Mouse (Mus musculus): ENCODE results near the gene Galc. TPM values are rescaled to one million over a fixed set of nuclear protein-coding genes. Genes with fewer than 3 reads are reported as not detected.

The Galc gene
- total and polyA plus RNA-seq, 3 experiments, result 5.0 to 8.3 (median 7.3) TPM

GRCm38 (mm10) chr12:98216432-98216831 is 42.8 kb downstream of the Galc start:
- H3K27ac ChIP-seq, result no peak overlapping the region
- no peaks in the 10 kb centered on the region for H3K79me2 ChIP-seq (replicated peaks; ENCODE audit: control insufficient read depth, insufficient read depth, low read length)
- no peak for DNase-seq
- 72% methylated on average over 11 of the region's 11 CpGs for WGBS
- H3K4me1 ChIP-seq (ENCODE audit: control insufficient read depth, insufficient read depth, low read length), result peaks cover 3% of the 10 kb centered on the region
- no peak overlapping the region for H3K9ac ChIP-seq (ENCODE audit: low read depth, low read length)
- TF ChIP-seq POLR2A (IDR thresholded peaks at IDR 0.05; ENCODE audit: insufficient read depth, low read depth, low read length), result no peak
- TF ChIP-seq EP300 (IDR thresholded peaks at IDR 0.05; ENCODE audit: insufficient read depth, low read depth, low read length), result no peak
- no peak for TF ChIP-seq CTCF (IDR thresholded peaks at IDR 0.05)
- H3K36me3 ChIP-seq (ENCODE audit: control insufficient read depth, insufficient read depth, low read length), result no peaks in the 10 kb centered on the region
- no peak overlapping the region for H3K4me3 ChIP-seq
- H3K27me3 ChIP-seq (ENCODE audit: control insufficient read depth, insufficient read depth, low read length), result no peaks in the 10 kb centered on the region
- intact Hi-C loops (cut with DNase I), result no loop called here

DNA sequence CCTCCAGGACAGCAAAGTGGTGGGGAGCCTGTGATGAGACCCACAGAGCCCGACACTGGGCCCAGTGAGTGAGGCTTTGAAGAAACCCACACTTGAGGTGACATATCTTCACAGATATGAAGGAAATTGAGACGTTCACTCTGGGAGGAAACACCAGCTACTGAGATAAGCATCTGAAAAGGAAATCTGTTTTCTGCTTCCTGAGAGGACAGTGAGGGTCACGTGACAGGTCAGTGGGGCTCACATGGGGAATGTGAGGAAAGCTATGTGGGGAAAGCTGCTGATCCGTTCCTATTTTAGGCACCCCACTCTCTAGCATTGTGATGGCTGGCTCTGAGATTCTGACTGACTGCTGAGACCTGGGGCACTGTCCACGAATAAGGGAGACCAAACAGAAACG is 43.7 kb downstream of the Galc start:
- H3K27ac ChIP-seq, result no peak overlapping the region
- no peak overlapping the region for H3K4me3 ChIP-seq
- H3K27me3 ChIP-seq (ENCODE audit: control insufficient read depth, insufficient read depth, low read length), result no peaks in the 10 kb centered on the region
- no peak overlapping the region for H3K9ac ChIP-seq (ENCODE audit: low read depth, low read length)
- WGBS, result 20% methylated on average over 6 of the region's 6 CpGs
- intact Hi-C loops (cut with DNase I), result no loop called here
- no peak for DNase-seq
- no peaks in the 10 kb centered on the region for H3K79me2 ChIP-seq (replicated peaks; ENCODE audit: control insufficient read depth, insufficient read depth, low read length)
- no peaks in the 10 kb centered on the region for H3K36me3 ChIP-seq (ENCODE audit: control insufficient read depth, insufficient read depth, low read length)
- TF ChIP-seq POLR2A (IDR thresholded peaks at IDR 0.05; ENCODE audit: insufficient read depth, low read depth, low read length) (no peak), EP300 (IDR thresholded peaks at IDR 0.05; ENCODE audit: insufficient read depth, low read depth, low read length) (no peak), CTCF (IDR thresholded peaks at IDR 0.05) (no peak)
- H3K4me1 ChIP-seq (ENCODE audit: control insufficient read depth, insufficient read depth, low read length), result peaks cover 3% of the 10 kb centered on the region

DNA sequence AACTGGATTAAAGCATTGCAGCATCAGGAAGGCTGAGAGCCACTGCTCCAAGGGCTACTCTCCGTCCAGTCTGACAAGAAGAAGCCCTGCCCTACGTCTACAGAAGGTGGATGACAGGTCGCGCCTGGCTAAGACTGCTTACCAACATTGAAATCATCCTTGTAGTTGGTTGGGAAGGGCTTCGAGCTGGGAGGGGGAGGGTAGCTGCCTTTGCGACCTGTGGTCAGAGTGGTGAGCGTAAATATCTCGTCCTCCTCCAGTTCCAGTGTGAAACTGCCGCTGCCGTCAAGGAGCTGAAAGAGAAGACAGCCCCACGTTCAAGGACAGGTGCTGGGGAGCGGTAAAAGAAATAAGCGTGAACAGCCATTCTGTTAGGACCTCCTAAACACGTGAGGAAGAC is 45.1 kb downstream of the Galc start:
- H3K27me3 ChIP-seq (ENCODE audit: control insufficient read depth, insufficient read depth, low read length), result no peaks in the 10 kb centered on the region
- intact Hi-C loops (cut with DNase I), result loop anchor here (5.0 kb wide), 1 partner anchor 133 kb away; no protein-coding TSS in a partner anchor
- H3K9ac ChIP-seq (ENCODE audit: low read depth, low read length), result no peak overlapping the region
- WGBS, result 79% methylated on average over 14 of the region's 14 CpGs
- H3K4me3 ChIP-seq, result no peak overlapping the region
- TF ChIP-seq EP300 (IDR thresholded peaks at IDR 0.05; ENCODE audit: insufficient read depth, low read depth, low read length) (no peak), CTCF (IDR thresholded peaks at IDR 0.05) (no peak), POLR2A (IDR thresholded peaks at IDR 0.05; ENCODE audit: insufficient read depth, low read depth, low read length) (no peak)
- no peak for DNase-seq
- no peak overlapping the region for H3K27ac ChIP-seq
- no peaks in the 10 kb centered on the region for H3K79me2 ChIP-seq (replicated peaks; ENCODE audit: control insufficient read depth, insufficient read depth, low read length)
- peaks cover 3% of the 10 kb centered on the region for H3K4me1 ChIP-seq (ENCODE audit: control insufficient read depth, insufficient read depth, low read length)
- H3K36me3 ChIP-seq (ENCODE audit: control insufficient read depth, insufficient read depth, low read length), result no peaks in the 10 kb centered on the region

DNA sequence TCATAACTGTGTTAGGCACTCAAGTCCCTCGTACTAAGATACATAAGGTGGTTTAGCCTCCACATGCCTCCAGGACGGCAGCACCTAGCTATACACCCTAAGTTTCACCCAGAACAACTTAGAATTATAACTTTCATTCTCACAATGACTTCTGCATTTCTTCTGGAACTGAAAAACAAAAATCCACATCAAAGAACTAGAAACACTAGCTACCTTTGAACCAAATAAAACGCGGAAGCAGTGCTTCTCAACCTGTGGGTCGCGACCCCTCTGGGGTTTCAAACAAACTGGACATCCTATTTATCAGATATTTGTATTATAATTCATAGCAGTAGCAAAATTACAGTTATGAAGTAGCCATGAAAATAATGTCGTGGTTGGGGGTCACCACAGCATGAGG is 45.5 kb downstream of the Galc start:
- no peak overlapping the region for H3K4me3 ChIP-seq
- no peaks in the 10 kb centered on the region for H3K36me3 ChIP-seq (ENCODE audit: control insufficient read depth, insufficient read depth, low read length)
- H3K4me1 ChIP-seq (ENCODE audit: control insufficient read depth, insufficient read depth, low read length), result peaks cover 3% of the 10 kb centered on the region
- H3K79me2 ChIP-seq (replicated peaks; ENCODE audit: control insufficient read depth, insufficient read depth, low read length), result no peaks in the 10 kb centered on the region
- no peak overlapping the region for H3K9ac ChIP-seq (ENCODE audit: low read depth, low read length)
- no peaks in the 10 kb centered on the region for H3K27me3 ChIP-seq (ENCODE audit: control insufficient read depth, insufficient read depth, low read length)
- no peak overlapping the region for H3K27ac ChIP-seq
- WGBS, result 87% methylated on average over 7 of the region's 7 CpGs
- intact Hi-C loops (cut with DNase I), result loop anchor here (5.0 kb wide), 1 partner anchor 134 kb away; no protein-coding TSS in a partner anchor
- no peak for DNase-seq
- TF ChIP-seq EP300 (IDR thresholded peaks at IDR 0.05; ENCODE audit: insufficient read depth, low read depth, low read length) (no peak), POLR2A (IDR thresholded peaks at IDR 0.05; ENCODE audit: insufficient read depth, low read depth, low read length) (no peak)

DNA sequence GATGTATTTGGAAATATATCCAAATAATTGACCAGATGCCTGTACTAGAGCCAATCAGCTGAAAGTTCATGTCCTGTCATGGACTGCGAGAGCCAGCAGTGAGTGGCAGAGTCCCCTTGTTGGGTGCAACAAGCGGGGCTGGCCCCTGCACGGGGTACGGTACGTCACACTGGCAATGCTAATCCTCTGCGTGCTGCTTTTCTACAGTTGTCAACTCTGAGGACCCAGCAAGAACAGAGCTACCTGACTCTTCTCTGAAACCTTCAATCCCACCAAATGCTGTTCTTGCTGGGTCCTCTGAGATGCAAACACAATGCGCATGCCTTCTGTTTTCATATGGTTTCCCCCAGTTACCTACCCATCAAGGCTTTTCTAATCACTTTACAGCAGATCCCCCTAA is 45.9 kb downstream of the Galc start:
- Histone ChIP-seq H3K27ac (no peak overlapping the region), H3K9ac (ENCODE audit: low read depth, low read length) (no peak overlapping the region), H3K27me3 (ENCODE audit: control insufficient read depth, insufficient read depth, low read length) (no peaks in the 10 kb centered on the region), H3K79me2 (replicated peaks; ENCODE audit: control insufficient read depth, insufficient read depth, low read length) (no peaks in the 10 kb centered on the region), H3K4me1 (ENCODE audit: control insufficient read depth, insufficient read depth, low read length) (peaks cover 3% of the 10 kb centered on the region), H3K4me3 (no peak overlapping the region), H3K36me3 (ENCODE audit: control insufficient read depth, insufficient read depth, low read length) (no peaks in the 10 kb centered on the region)
- TF ChIP-seq POLR2A (IDR thresholded peaks at IDR 0.05; ENCODE audit: insufficient read depth, low read depth, low read length) (no peak), EP300 (IDR thresholded peaks at IDR 0.05; ENCODE audit: insufficient read depth, low read depth, low read length) (no peak), CTCF (IDR thresholded peaks at IDR 0.05) (no peak)
- 94% methylated on average over 7 of the region's 7 CpGs for WGBS
- no peak for DNase-seq
- intact Hi-C loops (cut with DNase I), result loop anchor here (5.0 kb wide), 1 partner anchor 134 kb away; no protein-coding TSS in a partner anchor

- DNase-seq, result no peak
- no peaks in the 10 kb centered on the region for H3K79me2 ChIP-seq (replicated peaks; ENCODE audit: control insufficient read depth, insufficient read depth, low read length)
- intact Hi-C loops (cut with DNase I), result loop anchor here (5.0 kb wide), 1 partner anchor 135 kb away; no protein-coding TSS in a partner anchor
- no peak overlapping the region for H3K27ac ChIP-seq
- no peak overlapping the region for H3K4me3 ChIP-seq
- no peak overlapping the region for H3K9ac ChIP-seq (ENCODE audit: low read depth, low read length)
- no peaks in the 10 kb centered on the region for H3K27me3 ChIP-seq (ENCODE audit: control insufficient read depth, insufficient read depth, low read length)
- TF ChIP-seq CTCF (IDR thresholded peaks at IDR 0.05) (peak; percentile 90), EP300 (IDR thresholded peaks at IDR 0.05; ENCODE audit: insufficient read depth, low read depth, low read length) (no peak), POLR2A (IDR thresholded peaks at IDR 0.05; ENCODE audit: insufficient read depth, low read depth, low read length) (no peak)
- peaks cover 3% of the 10 kb centered on the region for H3K4me1 ChIP-seq (ENCODE audit: control insufficient read depth, insufficient read depth, low read length)
- no peaks in the 10 kb centered on the region for H3K36me3 ChIP-seq (ENCODE audit: control insufficient read depth, insufficient read depth, low read length)
- WGBS, result 86% methylated on average over 13 of the region's 13 CpGs
Measured at GRCm38 (mm10) chr12:98212457-98213175, 46.6 kb downstream of the Galc start.

Data from heart, adult 2 months (tissue).